Mouse (Mus musculus): ENCODE measurements at regions not wholly inside any gene's neighbourhood (a gene's known extent, or its start where the extent isn't known, plus 50 kb on each side); places are given as distances from the start of the nearest gene placed in this dataset.

DNA sequence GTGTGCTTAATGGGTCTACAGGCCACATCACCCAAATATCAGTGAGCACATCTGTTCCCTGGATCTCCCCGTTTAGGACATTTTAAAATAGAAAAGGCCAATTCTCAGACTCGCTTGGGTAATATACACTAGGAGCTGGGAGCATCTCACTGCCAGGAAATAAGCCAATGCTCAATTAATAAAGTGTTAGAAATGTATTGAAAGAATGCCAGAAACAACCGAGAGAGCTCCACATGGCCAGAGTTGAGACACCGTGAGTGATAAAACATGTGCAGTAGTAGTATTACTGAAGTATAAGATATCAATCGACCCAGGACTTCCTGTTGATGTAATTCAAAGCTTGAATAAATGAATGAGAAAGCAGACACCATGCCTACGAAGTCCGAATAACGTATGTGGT, 127.1 kb upstream of the Tnp1 start:
- Histone ChIP-seq H3K4me1 (peaks cover 8% of the 10 kb centered on the region), H3K27me3 (replicated peaks) (no peaks in the 10 kb centered on the region), H3K9ac (no peak overlapping the region), H3K27ac (replicated peaks) (no peak overlapping the region), H3K4me2 (no peak overlapping the region), H3K4me3 (no peak overlapping the region), H3K9me3 (no peaks in the 10 kb centered on the region), H3K36me3 (no peaks in the 10 kb centered on the region)
- no peak for ATAC-seq (ENCODE audit: extremely low read depth, insufficient number of reproducible peaks, low FRiP score, low TSS enrichment)
- WGBS: 69% methylated on average over 8 of the region's 8 CpGs

DNA sequence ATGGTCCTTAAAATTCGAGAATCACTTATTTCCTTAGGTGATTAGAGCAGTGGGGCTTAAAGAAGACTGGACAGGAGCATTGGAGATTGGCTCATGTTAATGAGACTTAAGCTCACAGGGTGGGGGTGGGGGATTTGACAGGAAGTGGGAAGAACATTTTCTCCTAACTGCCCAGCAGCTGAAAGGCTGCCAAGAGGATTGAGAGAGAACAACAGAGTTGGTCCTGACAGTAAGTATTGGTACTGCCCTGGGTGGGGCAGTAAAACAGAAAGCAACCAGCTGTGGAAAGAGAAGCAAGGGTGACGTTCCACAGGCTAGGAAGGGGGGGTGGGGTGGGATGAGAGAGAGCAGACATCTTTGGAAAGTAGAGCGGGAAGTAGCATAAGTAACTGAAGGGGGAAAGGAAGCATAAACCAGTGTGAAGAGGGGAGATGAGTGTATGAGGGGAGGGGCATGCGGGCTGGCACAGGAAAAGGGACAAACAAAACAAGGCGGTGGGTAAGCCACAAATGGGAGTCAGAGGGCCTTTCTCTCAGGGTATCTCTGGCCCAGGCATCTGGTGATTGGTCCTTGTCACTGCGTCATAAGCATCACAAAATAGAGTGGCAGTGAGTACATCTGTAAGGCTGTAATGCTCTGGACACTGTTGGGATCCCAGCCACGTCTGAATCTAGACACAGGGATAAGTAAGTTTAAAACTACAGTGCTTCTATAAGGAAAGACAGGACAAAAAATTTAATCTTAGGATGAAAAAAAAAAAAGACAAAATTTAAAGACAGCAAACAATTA, 125.0 kb upstream of the Tnp1 start:
- H3K27ac ChIP-seq (replicated peaks): no peak overlapping the region
- H3K9ac ChIP-seq: no peak overlapping the region
- ATAC-seq (ENCODE audit: extremely low read depth, insufficient number of reproducible peaks, low FRiP score, low TSS enrichment): no peak
- H3K36me3 ChIP-seq: no peaks in the 10 kb centered on the region
- no peaks in the 10 kb centered on the region for H3K27me3 ChIP-seq (replicated peaks)
- H3K9me3 ChIP-seq: no peaks in the 10 kb centered on the region
- WGBS: 54% methylated on average over 7 of the region's 7 CpGs
- H3K4me2 ChIP-seq: no peak overlapping the region
- no peak overlapping the region for H3K4me3 ChIP-seq
- peaks cover 8% of the 10 kb centered on the region for H3K4me1 ChIP-seq

DNA sequence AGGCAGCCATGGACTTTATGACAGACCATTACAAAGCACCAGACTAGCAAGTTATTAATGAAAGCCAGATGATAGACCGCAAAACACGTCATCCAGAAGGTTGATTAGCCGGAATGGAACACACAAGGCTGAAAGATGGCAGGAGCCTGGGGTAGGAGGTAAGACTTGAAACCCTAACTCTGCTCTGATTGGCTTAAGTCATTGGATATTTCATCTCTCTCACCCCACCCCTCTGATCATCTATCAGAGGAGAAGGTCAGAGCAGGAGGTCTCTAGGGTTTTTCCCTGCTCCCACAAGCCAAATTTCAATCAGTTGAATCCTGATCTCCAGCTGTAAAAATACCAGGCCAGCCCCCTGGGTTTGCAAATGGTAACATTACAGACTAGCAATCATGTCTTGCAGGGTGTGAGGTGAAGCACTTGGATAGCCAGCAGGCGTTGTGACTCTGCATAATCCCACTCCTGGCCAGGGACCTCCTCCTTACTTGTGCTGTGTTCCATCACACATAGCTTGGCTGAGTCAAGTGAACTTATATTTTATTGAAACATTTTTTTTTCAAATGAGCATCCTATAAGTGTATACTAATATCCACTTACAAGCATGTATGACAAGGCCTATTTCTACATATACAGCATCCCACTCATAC, 114.6 kb upstream of the Tnp1 start:
- no peak overlapping the region for H3K4me2 ChIP-seq
- no peak overlapping the region for H3K4me3 ChIP-seq
- H3K9me3 ChIP-seq: no peaks in the 10 kb centered on the region
- no peak overlapping the region for H3K27ac ChIP-seq (replicated peaks)
- no peaks in the 10 kb centered on the region for H3K27me3 ChIP-seq (replicated peaks)
- 85% methylated on average over 4 of the region's 4 CpGs for WGBS
- H3K4me1 ChIP-seq: peaks cover 14% of the 10 kb centered on the region
- no peak for ATAC-seq (ENCODE audit: extremely low read depth, insufficient number of reproducible peaks, low FRiP score, low TSS enrichment)
- no peak overlapping the region for H3K9ac ChIP-seq
- H3K36me3 ChIP-seq: no peaks in the 10 kb centered on the region

DNA sequence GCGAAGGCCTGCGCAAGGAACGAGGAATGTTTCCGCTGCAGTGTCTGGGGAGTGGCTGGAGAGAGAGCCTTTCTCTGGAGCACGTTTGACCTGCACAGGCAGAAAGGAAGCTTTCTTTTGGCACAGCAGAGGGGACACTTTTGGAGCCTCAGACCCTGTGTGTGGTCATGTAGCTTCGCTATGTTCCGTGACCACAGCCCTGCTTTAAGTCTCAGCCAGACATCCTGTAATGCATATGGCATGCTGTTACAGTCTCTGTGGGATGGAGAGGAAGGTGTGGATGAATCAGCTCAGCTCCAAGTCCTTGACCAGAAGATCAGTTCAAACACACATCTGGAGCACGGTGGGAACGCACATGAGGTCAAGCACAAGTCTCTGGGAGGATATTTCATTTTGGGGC, 107.3 kb upstream of the Tnp1 start:
- H3K27ac ChIP-seq (replicated peaks): no peak overlapping the region
- peaks cover 14% of the 10 kb centered on the region for H3K4me1 ChIP-seq
- no peak overlapping the region for H3K4me2 ChIP-seq
- H3K4me3 ChIP-seq: no peak overlapping the region
- WGBS: 73% methylated on average over 9 of the region's 9 CpGs
- no peak for ATAC-seq (ENCODE audit: extremely low read depth, insufficient number of reproducible peaks, low FRiP score, low TSS enrichment)
- no peaks in the 10 kb centered on the region for H3K36me3 ChIP-seq
- no peak overlapping the region for H3K9ac ChIP-seq
- H3K9me3 ChIP-seq: no peaks in the 10 kb centered on the region
- no peaks in the 10 kb centered on the region for H3K27me3 ChIP-seq (replicated peaks)

DNA sequence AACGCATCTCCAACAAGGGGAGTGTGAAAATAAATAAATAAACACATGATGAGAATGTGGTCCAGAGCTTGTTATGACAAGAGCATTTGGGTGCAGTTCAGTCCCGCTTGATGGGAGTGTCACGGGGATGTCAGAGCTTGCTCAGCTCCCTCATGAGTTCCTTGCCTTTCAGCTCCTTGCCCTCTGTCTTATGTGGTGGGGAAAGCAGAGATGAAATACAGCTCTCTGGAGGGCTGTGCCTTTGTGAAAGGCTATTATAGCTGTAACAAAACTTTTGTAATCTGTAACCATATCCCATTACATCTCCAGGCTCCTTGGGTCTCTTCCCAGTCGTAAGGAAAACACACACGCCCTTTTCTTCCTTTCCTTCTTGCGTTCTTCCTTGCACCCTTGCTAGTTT, 103.0 kb upstream of the Tnp1 start:
- H3K4me2 ChIP-seq: no peak overlapping the region
- H3K27me3 ChIP-seq (replicated peaks): no peaks in the 10 kb centered on the region
- no peak overlapping the region for H3K9ac ChIP-seq
- H3K4me3 ChIP-seq: no peak overlapping the region
- 80% methylated on average over 6 of the region's 6 CpGs for WGBS
- ATAC-seq (ENCODE audit: extremely low read depth, insufficient number of reproducible peaks, low FRiP score, low TSS enrichment): no peak
- H3K36me3 ChIP-seq: no peaks in the 10 kb centered on the region
- no peaks in the 10 kb centered on the region for H3K9me3 ChIP-seq
- no peaks in the 10 kb centered on the region for H3K4me1 ChIP-seq
- H3K27ac ChIP-seq (replicated peaks): no peak overlapping the region

DNA sequence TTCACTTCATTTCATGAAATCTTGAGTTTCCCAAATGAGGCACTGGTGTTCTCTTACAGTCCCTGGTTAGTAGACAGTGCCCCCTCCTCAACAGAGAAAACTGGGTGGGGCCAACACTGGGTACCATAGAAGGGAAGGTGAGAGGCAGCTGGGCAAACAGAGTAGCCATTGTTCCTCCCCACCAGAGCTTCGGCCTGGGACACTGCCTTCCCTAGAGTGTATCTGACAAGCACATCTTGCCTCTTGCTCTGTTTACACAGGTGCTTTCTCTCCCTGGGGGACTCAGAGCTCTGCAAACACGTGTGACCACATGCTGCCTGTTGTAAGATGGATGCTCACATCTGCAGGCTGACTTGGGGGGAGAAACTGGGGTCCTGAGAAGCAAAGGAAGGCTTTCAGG, 100.8 kb upstream of the Tnp1 start:
- WGBS: 18% methylated on average over 2 of the region's 2 CpGs
- peaks cover 4% of the 10 kb centered on the region for H3K9me3 ChIP-seq
- no peaks in the 10 kb centered on the region for H3K27me3 ChIP-seq (replicated peaks)
- H3K9ac ChIP-seq: no peak overlapping the region
- no peak overlapping the region for H3K4me2 ChIP-seq
- H3K4me1 ChIP-seq: no peaks in the 10 kb centered on the region
- H3K4me3 ChIP-seq: no peak overlapping the region
- H3K36me3 ChIP-seq: no peaks in the 10 kb centered on the region
- no peak overlapping the region for H3K27ac ChIP-seq (replicated peaks)
- ATAC-seq (ENCODE audit: extremely low read depth, insufficient number of reproducible peaks, low FRiP score, low TSS enrichment): no peak; the same call in 1 of the 2 replicates

DNA sequence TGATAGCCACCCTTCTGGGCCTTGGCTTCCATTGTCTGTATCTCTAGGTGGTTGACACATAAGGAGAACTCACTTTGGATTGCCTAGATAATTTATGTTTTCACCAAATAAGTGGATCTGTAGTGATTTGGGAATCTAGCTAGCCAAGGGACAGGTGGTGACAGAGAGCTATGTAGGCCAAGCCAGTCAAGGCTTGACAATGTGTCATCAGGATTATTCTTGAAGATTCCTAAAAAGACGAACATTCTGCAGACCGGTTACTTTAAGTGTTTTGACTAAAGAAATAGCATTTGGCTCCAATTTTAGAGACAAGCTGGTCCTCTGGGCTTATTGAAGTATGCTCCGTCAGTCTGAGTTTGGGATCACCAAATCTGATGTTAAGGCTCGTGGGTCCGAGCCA, 100.1 kb upstream of the Tnp1 start:
- Histone ChIP-seq H3K36me3 (no peaks in the 10 kb centered on the region), H3K4me3 (no peak overlapping the region), H3K27me3 (replicated peaks) (no peaks in the 10 kb centered on the region), H3K9ac (no peak overlapping the region), H3K9me3 (peaks cover 7% of the 10 kb centered on the region), H3K27ac (replicated peaks) (no peak overlapping the region), H3K4me1 (no peaks in the 10 kb centered on the region), H3K4me2 (no peak overlapping the region)
- ATAC-seq (ENCODE audit: extremely low read depth, insufficient number of reproducible peaks, low FRiP score, low TSS enrichment): no peak
- 77% methylated on average over 5 of the region's 5 CpGs for WGBS

DNA sequence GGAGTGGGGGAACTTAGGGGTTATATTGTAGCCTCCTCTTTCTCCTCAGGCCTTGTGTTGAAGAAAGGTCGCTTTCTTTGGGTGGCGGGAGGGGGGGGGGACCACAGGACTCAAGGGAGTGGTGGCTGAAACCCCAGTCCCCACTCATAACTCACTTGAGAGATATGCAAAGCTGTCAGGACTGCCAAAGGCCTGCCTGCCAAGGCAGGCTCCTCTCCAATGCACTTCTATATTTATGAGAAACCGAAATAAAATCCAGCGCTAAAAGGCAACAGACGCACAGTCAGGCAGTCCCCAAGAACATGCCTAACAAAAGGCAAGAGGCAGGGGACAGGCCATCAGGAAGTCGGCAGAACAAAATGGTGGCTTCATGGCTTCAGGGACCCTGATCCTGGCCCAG, 97.4 kb upstream of the Tnp1 start:
- no peak overlapping the region for H3K9ac ChIP-seq
- H3K9me3 ChIP-seq: peaks cover 7% of the 10 kb centered on the region
- 92% methylated on average over 6 of the region's 6 CpGs for WGBS
- no peak overlapping the region for H3K4me3 ChIP-seq
- H3K27ac ChIP-seq (replicated peaks): no peak overlapping the region
- no peaks in the 10 kb centered on the region for H3K36me3 ChIP-seq
- H3K4me1 ChIP-seq: no peaks in the 10 kb centered on the region
- H3K4me2 ChIP-seq: no peak overlapping the region
- no peak for ATAC-seq (ENCODE audit: extremely low read depth, insufficient number of reproducible peaks, low FRiP score, low TSS enrichment)
- no peaks in the 10 kb centered on the region for H3K27me3 ChIP-seq (replicated peaks)

DNA sequence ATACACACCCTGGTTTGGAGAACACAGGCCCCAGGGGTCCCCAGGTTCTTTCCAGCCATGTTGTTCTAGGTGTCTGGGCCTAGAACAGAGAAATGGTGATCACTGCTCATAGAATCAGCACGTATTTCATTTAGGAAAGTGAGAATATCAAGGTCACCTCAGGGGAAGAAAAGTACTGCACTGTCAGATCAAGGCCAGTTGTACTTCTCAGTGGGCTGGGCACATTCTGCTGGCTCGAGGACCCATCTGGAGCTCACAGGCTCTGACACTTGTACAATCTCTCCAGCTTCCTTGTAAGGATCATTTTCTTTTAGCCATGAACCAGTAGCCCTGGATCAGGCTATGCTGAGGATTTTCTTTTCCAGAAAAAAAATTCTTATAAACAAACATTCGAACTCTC, 97.0 kb upstream of the Tnp1 start:
- WGBS: 81% methylated on average over 3 of the region's 3 CpGs
- Histone ChIP-seq H3K4me3 (no peak overlapping the region), H3K27ac (replicated peaks) (no peak overlapping the region), H3K36me3 (no peaks in the 10 kb centered on the region), H3K9ac (no peak overlapping the region), H3K27me3 (replicated peaks) (no peaks in the 10 kb centered on the region), H3K9me3 (peaks cover 7% of the 10 kb centered on the region), H3K4me2 (no peak overlapping the region), H3K4me1 (no peaks in the 10 kb centered on the region)
- ATAC-seq (ENCODE audit: extremely low read depth, insufficient number of reproducible peaks, low FRiP score, low TSS enrichment): no peak

DNA sequence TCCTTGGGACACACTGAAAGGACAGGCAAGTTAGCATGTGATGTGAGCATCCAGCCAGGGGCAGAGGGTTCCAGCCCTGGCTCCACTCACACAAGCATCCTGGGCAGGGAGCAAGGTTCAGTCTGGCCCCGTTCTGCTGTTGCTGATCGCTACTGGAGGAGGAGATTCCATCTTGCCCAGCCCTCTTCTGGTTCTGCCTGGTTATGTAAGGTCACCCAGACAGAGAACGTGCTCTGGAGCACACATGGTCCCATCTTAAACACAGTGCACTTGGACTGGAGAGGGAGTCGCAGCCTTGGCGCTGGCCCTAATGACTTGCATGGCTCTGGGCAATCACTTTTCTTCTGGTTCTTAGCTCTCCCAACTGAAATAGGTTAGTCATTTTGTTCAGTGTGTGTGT, 96.2 kb upstream of the Tnp1 start:
- Histone ChIP-seq H3K9me3 (peaks cover 7% of the 10 kb centered on the region), H3K4me2 (no peak overlapping the region), H3K27me3 (replicated peaks) (no peaks in the 10 kb centered on the region), H3K4me3 (no peak overlapping the region), H3K9ac (no peak overlapping the region), H3K27ac (replicated peaks) (no peak overlapping the region), H3K4me1 (no peaks in the 10 kb centered on the region), H3K36me3 (no peaks in the 10 kb centered on the region)
- WGBS: 91% methylated on average over 5 of the region's 5 CpGs
- ATAC-seq (ENCODE audit: extremely low read depth, insufficient number of reproducible peaks, low FRiP score, low TSS enrichment): no peak

DNA sequence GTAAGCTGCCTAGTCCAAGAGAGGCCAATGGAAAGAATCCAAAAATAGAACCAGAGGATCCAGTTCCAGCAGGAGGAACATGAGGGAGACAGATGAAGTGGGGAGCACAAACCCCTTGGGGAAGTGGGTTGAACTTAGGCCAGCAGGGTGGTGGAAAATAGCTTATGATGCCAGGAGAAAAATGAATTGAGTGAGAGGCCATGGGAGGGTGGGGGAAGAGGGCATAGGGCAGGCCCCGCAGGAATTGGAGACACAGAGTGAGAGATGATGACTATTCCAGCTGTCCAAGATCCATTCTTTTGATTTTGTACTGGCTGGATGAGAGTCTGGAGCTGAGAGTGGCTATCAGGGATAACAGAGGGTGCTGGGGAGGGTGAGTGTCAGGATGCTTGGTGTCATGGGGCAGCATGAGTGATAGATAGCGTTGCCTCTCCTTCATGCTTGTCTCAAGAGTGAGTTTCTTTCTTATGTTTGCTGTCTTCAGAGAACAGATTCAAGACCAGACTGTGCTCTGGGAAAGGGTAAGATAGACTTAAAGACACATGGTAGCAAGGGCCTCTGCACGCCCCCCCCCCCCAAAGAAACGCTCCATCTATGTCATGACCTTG, 90.3 kb upstream of the Tnp1 start:
- peaks cover 9% of the 10 kb centered on the region for H3K4me1 ChIP-seq
- H3K9me3 ChIP-seq: no peaks in the 10 kb centered on the region
- no peak overlapping the region for H3K9ac ChIP-seq
- 67% methylated on average over 4 of the region's 4 CpGs for WGBS
- ATAC-seq (ENCODE audit: extremely low read depth, insufficient number of reproducible peaks, low FRiP score, low TSS enrichment): no peak
- no peaks in the 10 kb centered on the region for H3K27me3 ChIP-seq (replicated peaks)
- H3K27ac ChIP-seq (replicated peaks): no peak overlapping the region
- no peaks in the 10 kb centered on the region for H3K36me3 ChIP-seq
- H3K4me3 ChIP-seq: no peak overlapping the region
- no peak overlapping the region for H3K4me2 ChIP-seq

Measured in heart, embryonic 13.5 days (tissue).